Mouse (Mus musculus): ENCODE measurements around the gene Krt23. TPM values are rescaled to one million over a fixed set of nuclear protein-coding genes. Genes with fewer than 3 reads are reported as not detected.

Gene Krt23
- polyA plus RNA-seq (2014; fragmentation: Illumina TruSeq; extraction: RNeasy Lipid Tissue Mini Kit (QIAGEN cat#74804); ENCODE audit: low read depth, low replicate concordance), result 62.3 TPM

GRCm38 (mm10) chr11:99492733-99493573 lies at the start of gene Krt23:
Gene Krt23 (minus strand): TSS chr11:99493137.

GRCm38 (mm10) chr11:99521288-99521860 lies 28.4 kb upstream of the Krt23 start, which contains the start of gene Krt39:
Gene Krt39 (minus strand): TSS chr11:99521338.

GRCm38 (mm10) chr11:99437972-99438371 lies 55.0 kb downstream of the Krt23 start, which contains the start of gene Krt20:
Gene Krt20 (minus strand): TSS chr11:99438150.

Other genes with a start within 250 kb of the Krt23 start
- gene Krt222, start 249.1 kb downstream of the Krt23 start, polyA plus RNA-seq (2014; fragmentation: Illumina TruSeq; extraction: RNeasy Lipid Tissue Mini Kit (QIAGEN cat#74804); ENCODE audit: low read depth, low replicate concordance), result 0.97 TPM
- gene Krt24, start 207.9 kb downstream of the Krt23 start, polyA plus RNA-seq (2014; fragmentation: Illumina TruSeq; extraction: RNeasy Lipid Tissue Mini Kit (QIAGEN cat#74804); ENCODE audit: low read depth, low replicate concordance), result not detected
- not detected for gene Krt25, start 170.2 kb downstream of the Krt23 start, polyA plus RNA-seq (2014; fragmentation: Illumina TruSeq; extraction: RNeasy Lipid Tissue Mini Kit (QIAGEN cat#74804); ENCODE audit: low read depth, low replicate concordance)
- not detected for gene Krt26, start 155.2 kb downstream of the Krt23 start, polyA plus RNA-seq (2014; fragmentation: Illumina TruSeq; extraction: RNeasy Lipid Tissue Mini Kit (QIAGEN cat#74804); ENCODE audit: low read depth, low replicate concordance)
- not detected for gene Krt27, start 142.0 kb downstream of the Krt23 start, polyA plus RNA-seq (2014; fragmentation: Illumina TruSeq; extraction: RNeasy Lipid Tissue Mini Kit (QIAGEN cat#74804); ENCODE audit: low read depth, low replicate concordance)
- gene Krt28, start 118.2 kb downstream of the Krt23 start, polyA plus RNA-seq (2014; fragmentation: Illumina TruSeq; extraction: RNeasy Lipid Tissue Mini Kit (QIAGEN cat#74804); ENCODE audit: low read depth, low replicate concordance), result not detected
- 7.4 TPM for gene Krt10, start 103.8 kb downstream of the Krt23 start, polyA plus RNA-seq (2014; fragmentation: Illumina TruSeq; extraction: RNeasy Lipid Tissue Mini Kit (QIAGEN cat#74804); ENCODE audit: low read depth, low replicate concordance)
- not detected for gene Krt12, start 70.9 kb downstream of the Krt23 start, polyA plus RNA-seq (2014; fragmentation: Illumina TruSeq; extraction: RNeasy Lipid Tissue Mini Kit (QIAGEN cat#74804); ENCODE audit: low read depth, low replicate concordance)
- 0.77 TPM for gene Krt20, start 55.0 kb downstream of the Krt23 start, polyA plus RNA-seq (2014; fragmentation: Illumina TruSeq; extraction: RNeasy Lipid Tissue Mini Kit (QIAGEN cat#74804); ENCODE audit: low read depth, low replicate concordance)
- not detected for gene Krt39, start 28.2 kb upstream of the Krt23 start, polyA plus RNA-seq (2014; fragmentation: Illumina TruSeq; extraction: RNeasy Lipid Tissue Mini Kit (QIAGEN cat#74804); ENCODE audit: low read depth, low replicate concordance)
- gene Krt40, start 50.0 kb upstream of the Krt23 start, polyA plus RNA-seq (2014; fragmentation: Illumina TruSeq; extraction: RNeasy Lipid Tissue Mini Kit (QIAGEN cat#74804); ENCODE audit: low read depth, low replicate concordance), result not detected
- gene Krtap3-3, start 57.7 kb upstream of the Krt23 start, polyA plus RNA-seq (2014; fragmentation: Illumina TruSeq; extraction: RNeasy Lipid Tissue Mini Kit (QIAGEN cat#74804); ENCODE audit: low read depth, low replicate concordance), result 0.48 TPM
- not detected for gene Krtap3-2, start 63.7 kb upstream of the Krt23 start, polyA plus RNA-seq (2014; fragmentation: Illumina TruSeq; extraction: RNeasy Lipid Tissue Mini Kit (QIAGEN cat#74804); ENCODE audit: low read depth, low replicate concordance)
- not detected for gene Gm11939, start 66.3 kb upstream of the Krt23 start, polyA plus RNA-seq (2014; fragmentation: Illumina TruSeq; extraction: RNeasy Lipid Tissue Mini Kit (QIAGEN cat#74804); ENCODE audit: low read depth, low replicate concordance)
- not detected for gene Krtap3-1, start 73.5 kb upstream of the Krt23 start, polyA plus RNA-seq (2014; fragmentation: Illumina TruSeq; extraction: RNeasy Lipid Tissue Mini Kit (QIAGEN cat#74804); ENCODE audit: low read depth, low replicate concordance)
- gene Krtap1-5, start 87.9 kb upstream of the Krt23 start, polyA plus RNA-seq (2014; fragmentation: Illumina TruSeq; extraction: RNeasy Lipid Tissue Mini Kit (QIAGEN cat#74804); ENCODE audit: low read depth, low replicate concordance), result not detected
- not detected for gene Krtap1-4, start 90.5 kb upstream of the Krt23 start, polyA plus RNA-seq (2014; fragmentation: Illumina TruSeq; extraction: RNeasy Lipid Tissue Mini Kit (QIAGEN cat#74804); ENCODE audit: low read depth, low replicate concordance)
- not detected for gene Krtap1-3, start 98.2 kb upstream of the Krt23 start, polyA plus RNA-seq (2014; fragmentation: Illumina TruSeq; extraction: RNeasy Lipid Tissue Mini Kit (QIAGEN cat#74804); ENCODE audit: low read depth, low replicate concordance)
- not detected for gene Krtap9-3, start 105.0 kb upstream of the Krt23 start, polyA plus RNA-seq (2014; fragmentation: Illumina TruSeq; extraction: RNeasy Lipid Tissue Mini Kit (QIAGEN cat#74804); ENCODE audit: low read depth, low replicate concordance)
- not detected for gene Gm11938, start 110.2 kb upstream of the Krt23 start, polyA plus RNA-seq (2014; fragmentation: Illumina TruSeq; extraction: RNeasy Lipid Tissue Mini Kit (QIAGEN cat#74804); ENCODE audit: low read depth, low replicate concordance)
- not detected for gene Gm11937, start 117.1 kb upstream of the Krt23 start, polyA plus RNA-seq (2014; fragmentation: Illumina TruSeq; extraction: RNeasy Lipid Tissue Mini Kit (QIAGEN cat#74804); ENCODE audit: low read depth, low replicate concordance)
- gene Krtap2-4, start 121.7 kb upstream of the Krt23 start, polyA plus RNA-seq (2014; fragmentation: Illumina TruSeq; extraction: RNeasy Lipid Tissue Mini Kit (QIAGEN cat#74804); ENCODE audit: low read depth, low replicate concordance), result not detected
- not detected for gene Gm11562, start 127.3 kb upstream of the Krt23 start, polyA plus RNA-seq (2014; fragmentation: Illumina TruSeq; extraction: RNeasy Lipid Tissue Mini Kit (QIAGEN cat#74804); ENCODE audit: low read depth, low replicate concordance)
- not detected for gene Krtap4-1, start 135.1 kb upstream of the Krt23 start, polyA plus RNA-seq (2014; fragmentation: Illumina TruSeq; extraction: RNeasy Lipid Tissue Mini Kit (QIAGEN cat#74804); ENCODE audit: low read depth, low replicate concordance)
- not detected for gene Krtap4-2, start 141.9 kb upstream of the Krt23 start, polyA plus RNA-seq (2014; fragmentation: Illumina TruSeq; extraction: RNeasy Lipid Tissue Mini Kit (QIAGEN cat#74804); ENCODE audit: low read depth, low replicate concordance)
- not detected for gene Krtap4-7, start 151.0 kb upstream of the Krt23 start, polyA plus RNA-seq (2014; fragmentation: Illumina TruSeq; extraction: RNeasy Lipid Tissue Mini Kit (QIAGEN cat#74804); ENCODE audit: low read depth, low replicate concordance)
- gene Gm11555, start 157.1 kb upstream of the Krt23 start, polyA plus RNA-seq (2014; fragmentation: Illumina TruSeq; extraction: RNeasy Lipid Tissue Mini Kit (QIAGEN cat#74804); ENCODE audit: low read depth, low replicate concordance), result not detected
- gene Gm11563, start 165.8 kb upstream of the Krt23 start, polyA plus RNA-seq (2014; fragmentation: Illumina TruSeq; extraction: RNeasy Lipid Tissue Mini Kit (QIAGEN cat#74804); ENCODE audit: low read depth, low replicate concordance), result not detected
- not detected for gene Krtap4-6, start 172.8 kb upstream of the Krt23 start, polyA plus RNA-seq (2014; fragmentation: Illumina TruSeq; extraction: RNeasy Lipid Tissue Mini Kit (QIAGEN cat#74804); ENCODE audit: low read depth, low replicate concordance)
- gene Gm14190, start 197.6 kb upstream of the Krt23 start, polyA plus RNA-seq (2014; fragmentation: Illumina TruSeq; extraction: RNeasy Lipid Tissue Mini Kit (QIAGEN cat#74804); ENCODE audit: low read depth, low replicate concordance), result not detected
- not detected for gene Gm14180, start 241.2 kb upstream of the Krt23 start, polyA plus RNA-seq (2014; fragmentation: Illumina TruSeq; extraction: RNeasy Lipid Tissue Mini Kit (QIAGEN cat#74804); ENCODE audit: low read depth, low replicate concordance)